Mouse (Mus musculus): ENCODE measurements around the gene Scn9a.

- TF ChIP-seq FLI1 (IDR thresholded peaks at IDR 0.05; ENCODE audit: low read length), result no peak
- TF ChIP-seq GATA1 (IDR thresholded peaks at IDR 0.05; ENCODE audit: borderline replicate concordance, low read length), result no peak
Observed at GRCm38 (mm10) chr2:66436286-66436685, 198.5 kb downstream of the Scn9a start.
